Mouse (Mus musculus) left cerebral cortex, adult 2 months (tissue): ENCODE measurements around the gene Ube2d2b. TPM values are rescaled to one million over a fixed set of nuclear protein-coding genes. Genes with fewer than 3 reads are reported as not detected.

ENCODE experiments used
- DNase-seq, 2 experiments: peaks; one replicate each; pipeline ENCODE4 v3.0.0; 2021 to 2022; ENCODE audit warnings: low spot score in 2 of 2, mixed read lengths in 1 of 2; ENCODE audit errors: extremely low spot score in 1 of 2
- H3K27ac ChIP-seq: fragments of 200-600 bp; 2 replicates; pipeline ENCODE4 v1.8.1; 2022
- H3K4me3 ChIP-seq: fragments of 200-600 bp; 2 replicates; pipeline ENCODE4 v1.8.1; 2022
- CTCF ChIP-seq: fragments of 200-600 bp; IDR thresholded peaks from 2 replicates; pipeline ENCODE4 v1.8.1; 2022; ENCODE audit warnings: antibody characterized with exemption, mild to moderate bottlenecking, moderate library complexity
- intact Hi-C: fragments of 180-260 bp; cut with DNase I; formaldehyde crosslinking; loops from one replicate; pipeline ENCODE4 v1.15.1; 2025
- total RNA-seq, 2 experiments: library from RNA; stranded (reverse); gene quantifications; 2 replicates each; pipeline ENCODE4 v1.2.3; 2021

Gene Ube2d2b
- total RNA-seq, 2 experiments from 2014 or later: not detected

DNA sequence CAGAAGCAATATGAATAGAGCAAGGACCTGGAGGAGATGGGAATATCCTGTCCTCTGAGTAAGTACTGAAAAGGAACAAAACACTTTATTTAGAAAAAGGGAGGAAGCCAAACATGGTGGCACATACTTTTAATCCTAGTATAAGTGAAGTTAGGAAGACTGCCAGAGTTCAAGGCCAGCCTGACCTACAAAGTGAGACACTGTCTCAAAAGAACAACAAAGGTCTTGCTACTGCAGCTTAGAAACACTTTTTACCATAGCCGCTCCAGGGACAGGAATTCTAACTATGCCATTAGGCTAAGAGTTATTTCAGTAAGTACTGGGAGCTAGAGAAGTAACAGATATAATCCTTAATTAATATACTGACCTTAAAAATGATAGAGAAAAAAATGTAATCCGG lies 15.2 kb upstream of the Ube2d2b start:
- no peak for TF ChIP-seq CTCF
- intact Hi-C loops: no loop called here
- no peak for DNase-seq
- Histone ChIP-seq H3K4me3 (no peak overlapping the region), H3K27ac (no peak overlapping the region)

DNA sequence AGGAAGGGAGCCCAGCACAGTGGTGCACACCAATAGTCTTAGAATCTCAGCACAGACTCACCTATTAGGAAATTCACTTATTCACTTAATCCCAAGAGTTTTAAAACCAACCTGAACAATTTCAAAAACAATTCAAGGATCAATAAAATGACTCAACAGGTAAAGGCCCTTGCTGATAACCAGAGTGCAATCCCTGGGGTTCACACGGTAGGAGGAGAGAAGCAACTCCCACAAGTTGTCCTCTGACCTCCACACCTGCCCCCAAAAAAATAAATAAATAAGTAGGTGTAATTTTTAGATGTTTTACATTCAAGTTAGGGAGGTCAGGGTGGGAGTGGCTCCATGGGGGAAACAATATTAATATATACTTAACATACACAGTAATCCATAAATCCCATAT lies 7.4 kb upstream of the Ube2d2b start:
- Histone ChIP-seq H3K27ac (no peak overlapping the region), H3K4me3 (no peak overlapping the region)
- intact Hi-C loops: no loop called here

DNA sequence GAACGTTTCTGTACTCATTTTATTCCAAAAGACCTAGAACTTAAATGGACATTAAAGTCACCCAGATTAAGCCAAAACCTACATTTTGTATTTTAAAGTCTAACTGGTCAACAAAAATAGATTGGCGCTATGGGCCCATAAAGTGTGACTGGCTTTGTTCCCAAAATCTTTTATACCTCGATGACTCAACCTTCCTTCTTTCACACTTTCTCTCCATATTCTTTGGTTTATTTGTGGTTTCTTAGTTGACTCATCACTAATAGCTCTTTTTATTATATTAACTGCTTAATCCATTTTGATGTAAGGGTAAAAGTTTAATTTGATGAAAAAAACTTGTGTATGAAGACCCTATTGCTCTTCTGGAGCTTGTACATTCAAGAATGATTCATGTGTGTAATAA lies 1.5 kb downstream of the Ube2d2b start:
- no peak overlapping the region for H3K4me3 ChIP-seq
- no peak for DNase-seq
- no peak for TF ChIP-seq CTCF
- H3K27ac ChIP-seq: no peak overlapping the region
- intact Hi-C loops: no loop called here

More for the DNA sequence above, 7.4 kb upstream of the Ube2d2b start:
- no peak for TF ChIP-seq CTCF
- DNase-seq: no peak

DNA sequence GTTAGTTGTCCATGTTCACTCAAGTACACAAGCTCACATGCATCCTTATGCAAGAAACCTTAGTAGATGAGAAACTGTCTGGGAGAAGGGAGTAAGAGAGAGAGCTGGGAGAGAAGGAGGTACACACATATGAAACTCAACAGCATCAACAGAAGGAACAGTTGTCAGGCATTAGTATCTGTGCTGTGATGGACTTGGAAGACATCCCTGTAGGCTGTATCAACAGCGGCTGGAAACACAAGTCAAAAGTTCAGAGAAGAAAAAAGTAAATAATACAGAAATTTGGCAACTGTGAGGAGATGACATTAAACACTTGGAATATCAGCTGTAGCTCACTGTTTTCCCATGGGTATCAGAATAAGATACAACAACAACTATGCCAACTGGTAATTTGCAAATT lies 4.4 kb downstream of the Ube2d2b start:
- H3K27ac ChIP-seq: no peak overlapping the region
- no peak for TF ChIP-seq CTCF
- intact Hi-C loops: no loop called here
- no peak for DNase-seq
- no peak overlapping the region for H3K4me3 ChIP-seq

DNA sequence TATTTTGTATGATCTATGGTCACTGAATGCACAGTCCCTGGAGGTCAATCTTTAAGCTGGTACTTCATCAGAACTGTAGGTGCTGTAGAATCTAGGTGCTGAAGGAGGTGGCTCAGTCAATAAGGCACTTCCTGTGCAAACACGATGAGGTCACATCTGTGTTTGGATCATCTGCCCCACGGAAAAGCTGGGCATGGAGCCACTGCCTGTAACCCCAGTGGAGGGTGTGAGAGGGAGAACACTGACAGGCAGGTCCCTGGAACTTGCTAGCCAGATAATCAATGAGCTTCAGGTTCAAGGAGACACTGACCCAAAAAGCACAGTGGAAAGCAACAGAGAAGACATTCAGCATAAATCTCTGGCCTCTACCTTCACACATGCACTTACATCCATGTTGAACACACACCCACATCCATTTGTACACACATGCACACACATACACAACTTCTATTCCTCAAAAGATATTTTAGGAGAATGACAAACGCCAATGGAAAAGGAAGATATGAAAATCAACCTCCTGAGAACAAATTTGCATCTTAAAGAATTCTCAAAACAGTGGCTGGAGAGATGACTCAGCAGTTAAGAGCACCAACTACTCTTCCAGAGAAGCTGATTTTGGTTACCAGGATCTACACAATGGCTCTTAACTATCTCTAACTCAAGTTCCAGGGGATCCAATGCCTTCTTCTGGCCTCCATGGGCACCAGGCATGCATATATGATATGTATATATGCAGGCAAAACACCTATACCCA lies 9.2 kb downstream of the Ube2d2b start:
- Histone ChIP-seq H3K4me3 (no peak overlapping the region), H3K27ac (peak overlapping the region; percentile 55; the same call in 1 of the 2 replicates)
- no peak for DNase-seq
- intact Hi-C loops: no loop called here
- TF ChIP-seq CTCF: no peak

DNA sequence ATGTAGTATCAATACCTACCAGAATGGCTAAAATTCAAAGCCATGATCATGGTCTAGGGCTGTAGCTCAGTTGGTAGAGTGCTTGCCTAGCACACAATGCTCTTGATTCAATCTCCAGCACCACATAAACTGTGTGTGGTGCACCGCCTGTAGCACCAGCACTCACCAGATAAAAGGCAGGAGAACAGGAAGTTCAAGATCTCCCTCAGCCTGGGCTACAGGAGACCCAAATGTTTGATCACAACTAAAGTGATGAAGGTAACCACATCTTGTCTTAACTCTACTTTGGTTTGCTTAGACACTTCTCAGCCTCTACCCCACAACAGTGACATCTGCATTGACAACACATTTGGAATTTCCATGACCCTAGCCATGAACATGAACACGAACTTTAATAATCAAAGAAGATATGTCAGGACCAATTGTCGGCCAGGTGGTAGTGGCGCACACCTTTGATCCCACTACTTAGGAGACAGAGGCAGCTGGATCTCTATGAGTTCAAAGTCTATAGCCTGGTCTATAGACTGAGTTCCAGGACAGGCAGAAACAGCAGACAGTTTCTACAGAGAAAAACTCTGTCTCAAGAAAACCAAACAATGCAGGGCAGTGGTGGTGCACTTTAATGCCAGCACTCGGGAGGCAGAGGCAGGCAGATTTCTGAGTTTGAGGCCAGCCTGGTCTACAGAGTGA lies 10.8 kb downstream of the Ube2d2b start:
- no peak for DNase-seq
- intact Hi-C loops: no loop called here

DNA sequence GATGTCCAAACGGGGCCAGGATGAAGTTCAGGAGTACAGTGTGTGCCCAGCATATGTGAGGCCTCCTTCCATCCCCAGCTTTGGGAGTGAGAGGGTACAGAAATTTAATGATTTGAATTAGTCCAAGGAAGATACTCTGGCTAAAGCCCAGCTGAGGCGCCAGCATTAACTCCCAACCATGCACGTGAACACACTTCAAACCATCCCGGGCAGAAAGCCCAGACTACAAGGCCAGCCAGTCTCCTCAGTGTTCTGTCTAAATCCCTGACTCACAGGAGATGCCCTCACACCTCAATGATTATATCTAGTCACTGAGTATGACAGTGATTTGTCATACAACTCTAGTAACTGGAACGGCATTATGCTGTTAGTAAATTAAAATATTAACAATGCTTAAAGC lies 17.4 kb downstream of the Ube2d2b start:
- no peak for TF ChIP-seq CTCF
- intact Hi-C loops: no loop called here

More for the DNA sequence above, 10.8 kb downstream of the Ube2d2b start:
- H3K4me3 ChIP-seq: no peak overlapping the region
- TF ChIP-seq CTCF: no peak
- no peak overlapping the region for H3K27ac ChIP-seq

DNA sequence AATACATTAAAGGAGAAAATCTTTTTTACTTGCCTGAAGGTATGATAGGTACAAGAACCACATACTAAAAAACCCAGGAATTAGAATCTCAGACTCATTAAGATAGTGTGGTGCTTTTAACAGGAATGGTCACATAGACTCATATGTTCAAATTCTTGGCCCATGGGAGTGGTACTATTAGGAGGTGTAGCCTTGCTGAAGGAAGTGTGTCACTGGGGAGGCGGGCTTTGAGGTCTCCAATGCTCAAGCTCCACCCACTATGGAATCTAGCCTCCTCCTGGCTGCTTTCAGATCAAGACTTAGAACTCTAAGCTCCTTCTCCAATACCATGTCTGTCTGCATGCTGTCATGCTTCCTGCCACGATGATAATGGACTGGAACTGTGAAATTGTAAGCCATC lies 17.9 kb downstream of the Ube2d2b start:
- intact Hi-C loops: loop anchor here (2.0 kb wide), 1 partner anchor 47 kb away; no protein-coding TSS in a partner anchor
- no peak for TF ChIP-seq CTCF
- Histone ChIP-seq H3K4me3 (no peak overlapping the region), H3K27ac (peak overlapping the region; percentile 12; the same call in 1 of the 2 replicates)
- DNase-seq: no peak

More for the DNA sequence above, 17.4 kb downstream of the Ube2d2b start:
- Histone ChIP-seq H3K4me3 (no peak overlapping the region), H3K27ac (no peak overlapping the region)
- DNase-seq: no peak

DNA sequence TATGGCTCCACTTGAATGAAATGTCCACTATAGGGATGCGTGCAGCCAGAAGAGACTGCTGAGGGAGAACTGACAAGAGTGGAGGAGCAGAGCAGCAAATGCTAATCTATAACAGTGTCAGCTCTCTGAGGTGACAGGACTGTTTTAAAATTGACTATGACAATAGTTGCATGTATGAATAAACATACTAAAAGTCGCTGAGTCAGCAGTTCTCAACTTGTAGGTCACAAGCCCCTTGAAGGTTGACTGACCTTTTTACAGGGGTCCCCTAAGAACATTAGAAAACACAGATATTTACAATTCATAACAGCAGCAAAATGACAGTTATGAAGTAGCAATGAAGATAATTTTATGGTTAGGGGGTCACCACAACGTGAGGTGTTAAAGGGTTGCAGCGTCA lies 19.1 kb downstream of the Ube2d2b start:
- intact Hi-C loops: loop anchor here (2.0 kb wide), 1 partner anchor 48 kb away; no protein-coding TSS in a partner anchor
- TF ChIP-seq CTCF: no peak
- Histone ChIP-seq H3K4me3 (no peak overlapping the region), H3K27ac (0 out of 2 replicates have a peak overlapping the region, but pooled peaks have one; percentile 54)
- DNase-seq: no peak

DNA sequence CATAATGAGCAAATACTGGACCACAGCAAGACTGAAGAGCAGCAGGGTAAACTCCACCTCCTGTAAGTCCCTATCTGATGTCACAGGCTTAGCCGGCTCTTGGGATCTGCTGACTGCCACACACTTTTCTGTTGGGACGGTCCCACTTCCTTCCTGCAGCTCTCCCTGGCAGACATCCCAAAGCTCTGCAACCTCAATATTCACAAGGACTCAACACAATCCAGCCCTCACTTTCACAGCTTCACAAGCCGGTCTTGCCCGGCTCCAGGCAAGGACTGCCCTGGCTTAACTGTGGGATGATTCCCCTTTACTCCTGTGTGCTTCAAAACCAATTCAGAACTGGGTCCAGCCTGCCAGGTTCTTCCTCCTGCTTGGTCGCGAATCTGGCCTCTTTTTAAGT lies 23.9 kb downstream of the Ube2d2b start:
- DNase-seq: no peak
- no peak overlapping the region for H3K27ac ChIP-seq
- intact Hi-C loops: no loop called here
- H3K4me3 ChIP-seq: no peak overlapping the region
- TF ChIP-seq CTCF: no peak

DNA sequence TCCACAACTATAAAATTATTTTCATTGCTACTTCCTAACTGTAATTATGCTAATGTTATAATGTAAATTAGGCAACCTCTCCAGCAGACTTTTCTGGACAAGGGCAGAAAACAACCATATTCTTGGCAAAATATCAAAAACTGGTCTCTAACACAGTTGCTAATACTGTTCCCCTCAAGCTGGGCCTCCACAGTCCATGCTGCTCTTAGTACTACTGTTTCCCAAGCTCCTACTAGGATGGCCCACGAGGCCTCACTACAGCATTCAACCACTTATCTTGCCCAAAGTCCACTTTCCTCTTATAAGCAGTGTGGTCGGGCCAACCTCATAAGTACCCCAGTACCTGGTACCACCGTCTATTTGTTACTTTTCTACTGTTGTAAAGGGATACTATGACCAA lies 24.7 kb downstream of the Ube2d2b start:
- no peak overlapping the region for H3K27ac ChIP-seq
- no peak for TF ChIP-seq CTCF
- intact Hi-C loops: no loop called here

DNA sequence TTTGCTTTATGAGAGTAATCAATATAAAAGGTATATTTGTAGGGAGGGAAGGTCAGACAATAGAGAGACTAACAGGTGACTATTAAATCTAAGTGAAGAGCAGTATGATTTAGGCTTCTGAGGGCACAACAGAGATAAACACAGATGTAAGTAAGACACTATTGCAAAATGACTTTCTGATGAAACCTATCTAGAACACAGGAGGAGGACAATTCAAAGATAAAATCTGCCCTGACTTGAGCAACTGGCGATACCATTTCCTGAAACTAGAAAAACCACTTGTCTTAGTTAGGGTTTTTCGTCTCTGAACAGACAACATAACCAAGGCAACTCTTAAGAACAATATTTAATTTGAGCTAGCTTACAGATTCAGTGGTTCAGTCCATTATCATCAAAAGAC lies 25.6 kb downstream of the Ube2d2b start:
- Histone ChIP-seq H3K27ac (no peak overlapping the region), H3K4me3 (no peak overlapping the region)
- no peak for DNase-seq
- no peak for TF ChIP-seq CTCF
- intact Hi-C loops: no loop called here

More for the DNA sequence above, 24.7 kb downstream of the Ube2d2b start:
- no peak for DNase-seq
- no peak overlapping the region for H3K4me3 ChIP-seq
